Mouse (Mus musculus) retina, adult 2 months (tissue): ENCODE measurements around the gene Fam126b.
"Not testable (repeated sequence)": the region's sequence is repeated elsewhere in the genome, so short reads cannot be mapped to it uniquely, and the experiment has no call there.

Experiments
- DNase-seq: peaks from one replicate; pipeline ENCODE4 v3.0.0-alpha.2; 2012; ENCODE audit warnings: low read depth, low spot score

Fam126b gene

DNA sequence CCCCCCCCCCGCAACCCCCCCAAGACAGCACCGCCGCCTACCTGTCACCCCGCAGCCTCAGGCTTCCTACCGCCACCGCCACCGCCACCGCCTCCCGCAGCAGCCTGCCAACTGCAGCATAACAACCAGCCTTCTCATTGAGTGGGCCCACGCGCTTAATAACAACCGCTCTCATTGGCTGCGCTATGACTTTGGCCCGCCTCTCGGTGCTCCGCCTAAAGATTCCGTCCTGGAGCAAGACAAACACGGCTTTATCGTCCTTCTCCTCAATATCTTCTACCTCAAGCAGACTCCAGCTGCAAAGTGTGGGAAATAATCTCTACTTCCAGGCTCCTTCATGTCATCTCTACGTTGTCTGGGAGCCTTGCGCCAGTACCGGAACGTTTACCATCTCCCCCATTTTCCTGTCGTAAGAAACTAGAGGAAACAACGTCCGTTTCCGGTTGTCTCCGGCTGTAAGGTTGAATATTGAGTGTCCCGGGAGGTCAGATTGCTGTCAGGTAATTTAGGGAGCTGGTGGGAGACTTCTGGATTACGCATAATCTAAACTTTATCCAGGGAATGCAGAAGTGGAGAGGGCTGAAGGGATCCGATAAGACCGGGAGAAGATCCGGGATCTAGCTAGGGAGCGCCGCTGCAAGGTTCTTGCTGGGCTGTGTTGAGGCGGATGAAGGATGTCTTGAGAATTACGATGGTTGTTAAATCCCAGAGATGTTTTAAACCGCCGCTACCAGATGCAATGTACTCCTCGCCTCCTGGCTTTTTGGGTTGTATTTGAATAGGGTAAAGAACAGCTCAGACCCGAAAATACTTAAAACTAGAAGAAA lies at the start of gene Fam126b, which contains the start of gene Ndufb3:
Gene Fam126b (minus strand): TSS at position 153 of the 827 bp plus-strand sequence.
Gene Ndufb3 (plus strand): TSS at position 214 of the 827 bp plus-strand sequence.
- DNase-seq: peak; percentile 86

DNA sequence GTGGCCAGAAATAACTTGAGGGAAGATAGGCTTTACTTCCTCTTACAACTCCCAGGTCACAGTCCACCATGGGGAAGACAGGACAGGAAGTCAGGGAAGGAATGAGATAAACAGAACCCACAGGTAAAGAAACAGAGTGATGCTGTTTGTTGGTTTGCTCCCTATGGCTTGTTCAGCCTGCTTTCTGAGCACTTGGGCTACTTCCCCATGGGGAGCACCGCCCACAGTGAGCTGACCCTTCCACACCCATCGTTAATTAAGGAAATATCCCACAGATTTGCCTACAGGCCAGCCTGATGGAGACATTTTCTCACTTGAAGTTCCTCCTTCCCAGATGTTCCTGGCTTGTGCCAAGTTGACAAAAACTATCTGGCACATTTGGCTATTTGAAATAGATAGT lies 42.7 kb upstream of the Fam126b start:
- DNase-seq: not testable (repeated sequence)

DNA sequence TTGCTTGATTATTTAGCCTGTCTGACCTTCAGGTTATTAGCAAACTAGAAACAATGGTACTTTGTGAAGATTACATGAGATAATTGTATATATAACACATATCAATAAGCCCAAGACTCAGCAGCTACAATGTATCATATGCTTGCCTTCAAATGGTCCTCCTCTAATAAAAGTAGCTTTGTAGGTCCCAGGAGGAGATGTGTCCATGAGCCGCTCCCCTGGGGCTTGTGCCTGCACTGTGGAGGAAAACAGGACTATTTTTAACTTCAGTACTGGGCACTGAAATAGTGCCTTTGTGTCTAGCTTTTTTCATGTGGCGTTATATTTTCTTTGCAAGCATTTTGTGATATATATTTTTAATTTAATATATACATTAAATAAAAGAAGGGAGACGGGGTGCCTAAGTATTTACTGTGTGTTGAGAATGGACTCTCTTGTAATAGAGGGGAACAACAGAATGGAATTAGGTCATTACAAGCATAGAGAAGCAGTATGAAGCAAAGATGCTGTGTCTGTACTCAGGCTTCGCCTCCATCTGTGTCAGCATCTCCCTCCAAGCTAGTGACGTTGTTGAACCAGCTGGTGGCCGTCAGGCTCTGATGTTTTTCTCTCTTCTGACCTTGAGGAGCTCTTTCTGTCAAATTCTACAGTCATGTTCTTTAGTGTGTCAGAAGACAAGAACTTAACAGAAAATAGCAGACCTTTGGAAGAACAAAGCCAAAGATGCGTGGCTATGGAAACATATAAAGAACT lies 36.0 kb upstream of the Fam126b start:
- no peak for DNase-seq

DNA sequence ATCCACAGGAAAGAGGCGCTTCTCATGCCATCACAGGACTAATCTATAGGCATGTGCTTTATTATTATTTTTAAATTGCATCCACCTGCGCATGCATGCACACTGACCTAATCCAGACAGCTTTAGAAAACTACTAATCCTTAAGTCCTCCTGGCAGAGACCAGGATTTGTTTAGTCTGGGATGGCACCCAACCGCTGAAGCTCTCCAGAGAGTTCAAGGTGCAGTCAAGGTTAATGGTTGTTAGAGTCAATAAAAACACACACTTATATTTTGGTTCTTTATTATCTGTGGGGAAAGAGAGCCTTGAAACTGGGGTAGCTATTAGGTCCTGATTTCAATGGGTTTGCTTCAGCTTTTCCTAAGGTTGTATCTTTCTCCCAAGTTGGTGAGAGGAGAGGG lies 35.1 kb upstream of the Fam126b start:
- DNase-seq: peak; percentile 49

DNA sequence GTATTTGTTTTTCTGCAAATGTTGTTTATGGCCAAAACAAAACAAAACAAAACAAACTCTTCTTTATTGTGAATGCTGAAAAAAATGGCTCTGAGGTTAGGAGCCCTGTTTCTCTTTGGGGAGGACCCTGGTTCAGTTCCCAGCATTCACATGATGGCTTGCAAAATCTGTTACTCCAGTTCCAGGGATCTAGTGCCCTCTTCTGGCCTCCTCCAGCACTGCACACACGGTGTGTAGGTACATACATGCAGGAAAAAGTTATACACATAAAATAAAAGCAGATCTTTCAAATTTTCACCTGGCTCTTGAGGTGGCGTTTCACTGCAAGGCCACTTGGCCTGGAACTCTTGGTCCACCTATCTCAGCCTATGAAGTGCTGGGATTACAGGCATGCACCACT lies 32.6 kb upstream of the Fam126b start:
- no peak for DNase-seq

DNA sequence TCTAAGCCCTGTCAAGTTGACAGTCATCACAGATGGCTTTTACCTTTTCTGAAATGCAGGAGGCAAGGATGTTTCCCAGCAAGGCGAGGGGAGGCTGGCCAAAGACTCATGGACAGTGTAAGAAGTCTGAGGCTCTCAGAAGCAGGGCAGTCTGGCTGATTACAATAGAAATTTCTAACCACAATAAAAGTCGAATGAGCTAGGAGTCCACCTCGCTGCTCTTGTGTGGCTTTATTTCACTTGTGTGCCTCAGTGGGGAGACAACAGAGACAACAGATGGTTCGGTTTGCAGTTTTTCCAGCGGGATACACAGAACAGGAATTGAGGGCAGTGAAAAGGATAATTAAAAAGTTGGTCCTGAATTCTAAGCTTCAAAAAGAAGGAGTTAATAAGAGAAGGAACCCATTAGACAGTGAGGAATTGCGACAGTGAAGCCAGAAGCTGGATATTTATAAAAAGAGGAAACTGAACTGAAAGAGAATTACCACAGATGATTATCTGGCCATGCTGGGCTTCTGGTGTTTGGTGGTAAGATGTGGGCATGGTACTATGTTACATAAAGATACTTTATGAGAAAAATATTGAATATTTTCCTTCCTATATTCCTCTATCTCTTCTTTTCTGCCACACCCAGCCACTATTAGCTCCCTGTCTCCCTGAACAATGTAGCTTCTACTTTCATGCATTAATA lies 32.0 kb upstream of the Fam126b start:
- DNase-seq: no peak

DNA sequence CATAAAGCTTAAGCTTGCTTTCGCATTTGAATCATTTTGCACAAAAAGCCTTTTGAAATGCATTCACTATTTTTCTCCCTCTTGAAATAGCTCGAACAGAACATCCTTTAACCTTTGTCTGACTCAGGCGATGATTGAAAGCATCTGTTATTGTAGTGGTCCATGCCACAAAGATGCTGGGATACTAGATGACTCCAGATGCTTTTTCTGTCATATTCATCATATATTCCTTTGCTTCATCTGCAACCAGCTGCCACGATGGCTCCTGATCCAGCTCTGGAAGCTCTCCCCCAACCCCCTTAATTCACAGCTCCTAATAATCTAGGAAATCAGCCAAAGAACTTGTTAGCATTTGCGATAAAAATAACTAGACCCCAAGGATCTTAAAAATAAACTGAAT lies 31.0 kb upstream of the Fam126b start:
- no peak for DNase-seq

DNA sequence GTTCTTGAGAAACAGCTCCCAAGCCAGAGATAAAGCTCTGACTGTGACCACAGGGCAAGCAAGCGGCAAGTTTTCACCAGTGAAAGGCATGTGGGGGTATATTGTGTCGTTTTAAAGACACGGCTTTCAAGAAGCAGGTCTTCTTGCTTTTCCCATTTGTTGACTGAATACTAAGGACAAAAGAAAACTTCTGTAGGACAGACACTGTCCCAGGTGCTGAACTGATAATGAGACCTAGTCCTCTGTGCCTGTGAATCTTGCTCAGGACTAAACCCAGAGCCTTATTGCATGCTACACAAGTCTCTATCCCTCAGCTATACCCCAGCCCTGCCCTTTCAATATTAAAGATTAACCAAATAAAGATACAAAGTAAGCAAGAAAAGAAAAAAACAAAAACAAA lies 30.1 kb upstream of the Fam126b start:
- no peak for DNase-seq

DNA sequence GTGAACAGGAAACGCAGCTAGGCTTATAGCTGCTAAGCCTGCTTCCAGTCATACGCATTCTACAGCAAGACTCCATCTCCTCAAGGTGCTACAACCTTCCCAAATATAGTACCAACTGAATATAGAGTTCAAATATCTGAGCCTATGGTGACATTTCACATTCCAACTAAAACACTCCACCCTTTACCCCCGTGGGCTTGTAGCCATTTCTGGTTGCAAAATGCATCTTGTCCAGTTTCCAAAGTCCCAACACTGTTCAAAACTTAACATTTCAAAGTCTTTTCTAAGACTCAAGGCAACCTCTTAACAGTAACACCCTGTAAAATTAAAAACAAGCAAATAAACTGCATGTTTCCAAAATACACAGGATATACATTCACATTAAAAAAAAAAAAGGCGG lies 29.0 kb upstream of the Fam126b start:
- DNase-seq: no peak

DNA sequence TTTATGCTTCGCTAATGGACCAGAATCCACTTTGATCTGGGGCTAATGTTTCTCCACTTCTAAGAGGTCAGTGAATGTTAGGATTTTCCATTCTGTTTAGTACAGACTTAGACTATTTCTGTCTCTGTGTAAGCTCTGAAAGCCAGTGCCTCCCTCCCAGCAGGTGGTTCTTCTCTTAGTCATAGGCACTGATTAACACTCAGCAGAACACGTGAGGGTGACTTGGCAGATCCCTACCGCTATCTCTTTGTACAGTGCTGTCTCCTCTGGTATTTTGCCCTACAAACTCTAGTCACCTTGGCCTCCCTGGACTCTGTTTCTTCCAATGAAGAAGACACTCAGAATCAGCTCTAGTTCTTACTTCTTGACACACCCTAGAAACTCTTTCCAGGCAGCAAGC lies 28.3 kb upstream of the Fam126b start:
- DNase-seq: no peak

DNA sequence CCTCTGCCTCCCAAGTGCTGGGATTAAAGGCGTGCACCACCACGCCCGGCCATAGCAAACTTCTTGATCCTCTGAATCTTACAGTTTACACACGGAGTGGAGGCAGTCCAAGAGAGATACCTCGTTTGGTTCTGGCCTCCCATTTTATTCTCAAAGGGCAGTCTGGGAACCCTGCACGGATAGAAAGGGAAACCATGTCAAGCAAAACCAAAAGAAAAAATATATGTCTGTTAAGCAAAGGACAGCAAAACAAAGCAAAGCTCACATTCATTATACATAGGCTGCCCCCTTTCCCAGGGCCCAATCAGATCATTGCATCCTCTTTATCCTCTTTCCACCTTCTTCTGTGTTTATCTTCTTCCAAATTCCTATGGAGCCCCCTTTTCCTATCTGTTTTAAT lies 27.7 kb upstream of the Fam126b start:
- DNase-seq: no peak

DNA sequence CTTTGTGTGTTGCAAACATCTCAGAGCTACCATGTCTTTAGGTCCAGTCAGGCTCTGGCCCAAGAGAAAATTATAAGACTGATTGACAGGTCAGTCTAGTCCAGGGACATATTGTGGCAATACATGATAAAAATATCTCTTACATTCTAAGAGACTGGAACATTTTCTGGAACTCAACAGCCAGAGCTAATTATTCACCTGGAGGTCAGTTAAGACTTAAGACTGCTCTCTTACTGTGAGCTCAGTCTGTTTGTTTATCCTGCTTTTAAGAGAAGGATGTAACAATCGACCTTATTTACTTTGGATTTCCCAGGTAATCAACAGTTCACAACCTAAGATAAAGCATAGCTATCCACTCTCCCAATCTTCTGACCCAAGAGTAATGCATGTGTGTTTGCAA lies 24.5 kb upstream of the Fam126b start:
- DNase-seq: no peak

DNA sequence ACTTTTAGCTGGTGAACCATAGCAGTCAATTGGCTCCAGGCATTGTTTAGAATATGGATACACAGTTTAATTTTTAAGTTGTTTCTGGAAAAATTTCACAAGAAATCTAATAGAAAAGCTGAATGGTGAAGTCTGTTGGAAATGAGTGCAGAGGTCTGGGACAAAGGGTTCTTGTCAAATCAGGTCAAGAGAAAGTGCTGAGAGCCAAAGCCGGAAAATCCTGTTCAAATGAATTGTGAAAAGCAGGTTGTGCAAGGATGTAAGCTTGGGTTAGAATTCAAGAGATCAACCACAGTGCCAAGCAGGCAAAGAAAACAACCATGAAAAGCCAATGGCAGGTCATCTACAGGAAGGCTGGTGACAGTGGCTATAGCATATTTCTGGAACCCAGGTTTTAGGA lies 24.0 kb upstream of the Fam126b start:
- DNase-seq: no peak

DNA sequence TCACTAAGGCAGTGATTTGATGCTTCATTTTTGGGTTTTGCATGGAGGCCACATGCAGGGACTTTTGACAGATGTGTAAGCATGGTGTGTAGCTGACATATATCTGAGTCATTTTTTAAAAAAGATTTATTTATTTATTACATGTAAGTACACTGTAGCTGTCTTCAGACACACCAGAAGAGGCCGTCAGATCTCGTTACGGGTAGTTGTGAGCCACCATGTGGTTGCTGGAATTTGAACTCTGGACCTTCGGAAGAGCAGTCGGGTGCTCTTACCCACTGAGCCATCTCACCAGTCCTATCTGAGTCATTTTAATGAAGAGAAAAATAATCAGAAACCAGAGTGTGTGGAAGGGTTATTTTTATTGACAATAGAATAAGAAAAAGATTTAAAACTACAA lies 23.5 kb upstream of the Fam126b start:
- DNase-seq: not testable (repeated sequence)

DNA sequence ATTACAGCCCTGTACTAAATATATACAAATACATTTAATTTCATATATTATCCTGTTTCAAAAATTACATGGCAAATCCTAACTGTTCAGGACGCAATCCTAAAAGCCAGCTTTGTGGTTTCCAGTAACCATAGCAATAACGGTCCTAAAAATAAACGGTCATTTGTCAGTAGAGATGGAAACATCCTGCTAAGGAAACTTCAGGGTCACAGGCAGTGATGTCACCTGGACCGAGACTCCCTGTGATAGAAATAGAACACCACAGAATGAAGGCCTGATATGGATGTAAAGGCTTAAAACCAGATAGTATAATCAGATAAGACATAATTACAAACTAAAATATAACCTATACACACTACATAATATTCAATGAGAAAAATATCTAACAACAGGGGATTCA lies 17.6 kb upstream of the Fam126b start:
- DNase-seq: no peak

DNA sequence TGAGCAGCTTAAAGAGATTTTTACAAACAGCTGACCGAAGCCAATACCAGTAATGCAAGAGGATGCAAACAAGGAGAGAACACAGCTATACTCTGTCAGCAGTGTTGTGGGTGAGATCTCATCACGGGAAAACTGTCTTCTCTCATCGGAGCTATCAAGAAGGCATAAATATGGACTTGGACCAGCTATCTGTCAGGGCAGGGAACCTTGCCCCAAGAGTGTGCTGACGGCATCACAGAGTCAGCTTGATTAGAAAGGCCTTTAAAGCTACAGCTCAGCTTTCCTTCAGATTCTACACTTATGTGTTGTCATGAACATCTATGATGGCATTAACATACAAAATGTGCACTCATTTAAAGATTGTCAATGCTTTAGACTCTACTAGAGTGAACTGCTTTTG lies 16.6 kb upstream of the Fam126b start:
- peak; percentile 42 for DNase-seq

DNA sequence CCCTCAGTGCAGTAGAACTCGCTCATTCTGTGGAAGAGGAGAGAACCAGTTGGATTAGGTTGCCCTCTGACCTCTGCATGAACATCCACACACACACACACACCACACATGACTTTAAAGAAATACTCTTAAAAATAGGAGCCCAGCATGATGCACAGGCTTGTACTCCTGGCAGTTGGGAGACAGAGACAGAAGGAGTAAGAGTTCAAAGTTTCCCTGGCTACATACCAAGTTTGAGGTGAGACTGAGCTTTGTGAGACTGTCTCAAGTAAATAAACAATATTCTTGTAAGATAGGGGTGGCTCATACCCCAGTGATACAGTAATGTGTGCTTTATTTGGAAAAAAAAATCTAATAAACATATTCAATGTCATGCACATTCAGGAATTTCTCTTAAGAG lies 1.4 kb upstream of the Fam126b start:
- no peak for DNase-seq

DNA sequence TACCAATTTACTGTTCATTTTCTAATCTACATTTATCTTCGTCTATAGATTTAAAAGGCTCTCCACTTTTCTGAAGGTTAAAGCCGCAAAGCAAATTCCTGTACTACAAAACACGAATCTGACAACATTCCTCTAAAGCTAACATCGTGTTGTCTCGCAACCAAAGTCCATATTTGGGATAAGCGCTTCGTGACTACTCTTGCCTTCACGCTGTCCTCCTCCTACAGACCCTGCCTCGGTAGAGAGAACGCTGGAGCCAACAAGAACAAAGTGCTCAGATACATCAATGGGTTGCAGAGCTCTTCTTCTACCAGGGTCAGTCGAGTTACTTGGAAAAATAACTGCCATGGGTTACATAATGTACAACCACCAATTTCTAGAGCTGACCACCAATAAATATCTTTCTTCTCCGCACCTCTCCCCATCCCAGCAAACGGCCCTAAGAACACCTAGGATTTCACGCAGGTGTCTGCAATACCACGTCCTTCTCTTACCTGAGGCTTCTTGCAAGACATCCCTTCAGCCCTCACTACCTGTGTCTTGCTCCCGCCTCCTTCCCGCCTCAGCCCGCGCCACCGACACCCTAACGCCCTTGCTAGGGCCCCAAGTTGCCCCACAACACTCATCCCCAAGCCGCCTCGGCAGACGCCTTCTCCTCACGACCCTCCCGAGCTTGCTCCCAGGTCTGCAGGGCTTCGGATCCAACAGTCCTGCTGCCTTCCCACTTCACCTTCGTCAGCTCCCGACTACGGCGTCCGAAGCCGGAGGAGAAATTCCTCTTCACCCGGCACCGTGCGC lies 551 bp downstream of the Fam126b start:
- DNase-seq: no peak

DNA sequence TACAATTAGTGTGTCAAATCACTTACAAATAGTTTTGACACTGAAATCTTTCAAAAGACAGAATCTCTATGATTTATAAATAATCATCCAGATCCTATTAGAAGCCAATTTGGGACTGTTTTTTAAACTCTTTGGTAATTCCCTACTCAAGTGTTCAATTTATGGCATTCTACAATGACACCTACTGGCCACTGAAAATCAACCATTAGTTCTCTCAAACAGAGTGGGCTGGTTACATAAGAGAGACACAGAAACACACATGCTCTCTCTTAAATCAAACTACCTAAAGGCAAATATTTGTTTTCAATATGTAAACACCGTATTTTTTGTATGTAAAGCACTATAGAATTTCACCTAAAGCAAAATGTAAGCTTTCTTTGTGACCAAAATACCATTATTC lies 1.9 kb downstream of the Fam126b start:
- DNase-seq: no peak

DNA sequence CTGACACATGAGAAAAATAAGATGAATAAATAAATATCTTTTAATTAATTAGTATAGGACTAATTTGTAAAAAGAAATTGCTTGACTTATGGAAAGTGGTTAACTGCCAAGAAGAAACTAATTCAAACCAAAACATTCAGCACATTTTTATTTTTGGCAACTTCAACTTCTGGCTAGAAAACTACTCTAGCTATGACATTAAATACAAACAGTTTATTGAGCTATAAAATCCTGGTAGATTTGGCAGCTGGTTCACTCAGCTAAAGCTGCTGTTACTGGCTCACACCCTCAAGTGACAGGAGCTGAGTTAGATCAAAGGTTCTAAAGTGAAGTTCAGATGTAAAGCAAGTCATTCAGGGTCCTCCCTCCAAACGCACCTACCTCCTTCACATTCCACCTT lies 3.5 kb downstream of the Fam126b start:
- DNase-seq: no peak

DNA sequence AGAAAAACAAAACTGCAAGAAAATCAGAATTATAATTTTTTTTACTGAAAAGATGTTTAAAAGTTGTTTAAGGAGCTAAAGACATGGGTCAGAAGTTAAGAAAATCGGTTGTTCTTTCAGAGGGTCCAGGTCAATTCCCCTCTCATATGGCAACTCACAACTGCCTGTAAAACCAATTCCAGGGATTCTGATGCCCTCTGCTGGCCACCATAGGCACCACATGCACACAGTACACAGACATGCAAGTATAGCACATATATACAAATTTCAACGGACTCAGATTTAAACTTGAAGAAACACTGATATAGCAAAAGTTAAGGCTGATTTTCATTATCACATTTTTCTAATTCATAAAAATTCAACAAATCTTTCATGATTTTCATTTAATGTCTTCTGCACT lies 6.9 kb downstream of the Fam126b start:
- no peak for DNase-seq

DNA sequence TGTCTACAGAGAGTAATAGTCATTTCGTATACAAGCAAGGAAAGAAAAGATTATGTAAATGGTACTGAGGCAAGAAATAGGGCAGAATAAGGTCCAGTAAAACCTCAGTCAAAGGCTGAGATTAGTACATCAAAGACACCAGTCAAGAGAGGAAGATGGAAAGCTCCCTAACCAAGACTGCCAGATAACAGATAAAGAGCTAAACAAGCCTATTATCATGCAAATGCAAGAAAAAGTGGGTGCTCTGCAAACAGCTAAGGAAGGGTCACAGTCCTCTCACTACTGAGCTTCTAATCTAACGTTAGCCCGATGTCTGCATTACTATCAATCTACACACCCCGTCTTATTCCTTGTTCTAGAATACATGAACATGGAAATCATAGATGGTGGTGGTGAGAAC lies 15.7 kb downstream of the Fam126b start:
- DNase-seq: no peak
